Mouse (Mus musculus): ENCODE measurements around the gene Olfr1246. TPM values are rescaled to one million over a fixed set of nuclear protein-coding genes. Genes with fewer than 3 reads are reported as not detected.

Olfr1246 gene
- total and polyA plus RNA-seq, 2 experiments from 2014 or later = not detected

- H3K4me3 ChIP-seq (ENCODE audit: low read depth, low read length) = no peak overlapping the region
- no peak overlapping the region for H3K27ac ChIP-seq (ENCODE audit: low read depth)
- no peaks in the 10 kb centered on the region for H3K27me3 ChIP-seq (ENCODE audit: control insufficient read depth, insufficient read depth, low read length)
- TF ChIP-seq EP300 (IDR thresholded peaks at IDR 0.05; ENCODE audit: low read depth) (no peak), CTCF (IDR thresholded peaks at IDR 0.05; ENCODE audit: low read depth) (no peak; the same call in 1 of the 2 replicates)
- no peaks in the 10 kb centered on the region for H3K36me3 ChIP-seq (replicated peaks; ENCODE audit: control insufficient read depth, insufficient read depth, low read length)
- DNase-seq (ENCODE audit: low spot score) (no peak), ATAC-seq (ENCODE audit: insufficient read depth, low read depth) (no peak)
- H3K4me1 ChIP-seq (ENCODE audit: control insufficient read depth, insufficient read depth) = no peaks in the 10 kb centered on the region
- H3K4me2 ChIP-seq (ENCODE audit: low read depth, low read length) = no peak overlapping the region
- H3K9ac ChIP-seq (replicated peaks; ENCODE audit: low read depth, low read length) = no peak overlapping the region
- WGBS = 32% methylated on average over 2 of the region's 2 CpGs
- no peaks in the 10 kb centered on the region for H3K9me3 ChIP-seq (replicated peaks; ENCODE audit: control insufficient read depth, low read length)
These were observed 48.4 kb downstream of the Olfr1246 start for GRCm38 (mm10) chr2:89544516-89544915.

- no peak for ATAC-seq (ENCODE audit: insufficient read depth, low read depth)
- H3K4me3 ChIP-seq (ENCODE audit: low read depth, low read length) = no peak overlapping the region
- TF ChIP-seq CTCF (IDR thresholded peaks at IDR 0.05; ENCODE audit: low read depth) (no peak), EP300 (IDR thresholded peaks at IDR 0.05; ENCODE audit: low read depth) (no peak)
These were observed 53.0 kb downstream of the Olfr1246 start for GRCm38 (mm10) chr2:89539923-89540322.

More at GRCm38 (mm10) chr2:89539923-89540322, 53.0 kb downstream of the Olfr1246 start:
- Histone ChIP-seq H3K9me3 (replicated peaks; ENCODE audit: control insufficient read depth, low read length) (no peaks in the 10 kb centered on the region), H3K27me3 (ENCODE audit: control insufficient read depth, insufficient read depth, low read length) (no peaks in the 10 kb centered on the region), H3K4me2 (ENCODE audit: low read depth, low read length) (no peak overlapping the region), H3K27ac (ENCODE audit: low read depth) (no peak overlapping the region), H3K9ac (replicated peaks; ENCODE audit: low read depth, low read length) (no peak overlapping the region), H3K36me3 (replicated peaks; ENCODE audit: control insufficient read depth, insufficient read depth, low read length) (no peaks in the 10 kb centered on the region), H3K4me1 (ENCODE audit: control insufficient read depth, insufficient read depth) (no peaks in the 10 kb centered on the region)
- WGBS = 33% methylated on average over 1 of the region's 1 CpGs
- no peak for DNase-seq (ENCODE audit: low spot score)

Other genes starting within 250 kb of the Olfr1246 start
- not detected in 2 replicates for gene Olfr1234, start 228.3 kb downstream of the Olfr1246 start, total RNA-seq (2014; rRNA removed; ENCODE audit: low replicate concordance)
- gene Olfr1234, start 228.3 kb downstream of the Olfr1246 start, polyA plus RNA-seq (2015; fragmentation: Nextera tagmentation; extraction: Ambion mirVana) = not detected in 2 replicates
- not detected in 2 replicates for gene Olfr1238, start 183.5 kb downstream of the Olfr1246 start, total RNA-seq (2014; rRNA removed; ENCODE audit: low replicate concordance)
- not detected in 2 replicates for gene Olfr1238, start 183.5 kb downstream of the Olfr1246 start, polyA plus RNA-seq (2015; fragmentation: Nextera tagmentation; extraction: Ambion mirVana)
- gene Olfr1239, start 172.8 kb downstream of the Olfr1246 start, total RNA-seq (2014; rRNA removed; ENCODE audit: low replicate concordance) = not detected in 2 replicates
- not detected in 2 replicates for gene Olfr1239, start 172.8 kb downstream of the Olfr1246 start, polyA plus RNA-seq (2015; fragmentation: Nextera tagmentation; extraction: Ambion mirVana)
- gene Olfr1240, start 150.2 kb downstream of the Olfr1246 start, total RNA-seq (2014; rRNA removed; ENCODE audit: low replicate concordance) = not detected in 2 replicates
- not detected in 2 replicates for gene Olfr1240, start 150.2 kb downstream of the Olfr1246 start, polyA plus RNA-seq (2015; fragmentation: Nextera tagmentation; extraction: Ambion mirVana)
- not detected in 2 replicates for gene Olfr1241, start 106.0 kb downstream of the Olfr1246 start, total RNA-seq (2014; rRNA removed; ENCODE audit: low replicate concordance)
- gene Olfr1241, start 106.0 kb downstream of the Olfr1246 start, polyA plus RNA-seq (2015; fragmentation: Nextera tagmentation; extraction: Ambion mirVana) = not detected in 2 replicates
- not detected in 2 replicates for gene Olfr1242, start 94.8 kb downstream of the Olfr1246 start, total RNA-seq (2014; rRNA removed; ENCODE audit: low replicate concordance)
- gene Olfr1242, start 94.8 kb downstream of the Olfr1246 start, polyA plus RNA-seq (2015; fragmentation: Nextera tagmentation; extraction: Ambion mirVana) = not detected in 2 replicates
- not detected in 2 replicates for gene Olfr1243, start 61.7 kb downstream of the Olfr1246 start, total RNA-seq (2014; rRNA removed; ENCODE audit: low replicate concordance)
- gene Olfr1243, start 61.7 kb downstream of the Olfr1246 start, polyA plus RNA-seq (2015; fragmentation: Nextera tagmentation; extraction: Ambion mirVana) = not detected in 2 replicates
- gene Olfr1245, start 14.7 kb downstream of the Olfr1246 start, total RNA-seq (2014; rRNA removed; ENCODE audit: low replicate concordance) = not detected in 2 replicates
- not detected in 2 replicates for gene Olfr1245, start 14.7 kb downstream of the Olfr1246 start, polyA plus RNA-seq (2015; fragmentation: Nextera tagmentation; extraction: Ambion mirVana)
- gene Olfr1247, start 21.0 kb upstream of the Olfr1246 start, total RNA-seq (2014; rRNA removed; ENCODE audit: low replicate concordance) = not detected in 2 replicates
- gene Olfr1247, start 21.0 kb upstream of the Olfr1246 start, polyA plus RNA-seq (2015; fragmentation: Nextera tagmentation; extraction: Ambion mirVana) = not detected in 2 replicates
- gene Olfr1248, start 25.1 kb upstream of the Olfr1246 start, total RNA-seq (2014; rRNA removed; ENCODE audit: low replicate concordance) = not detected in 2 replicates
- not detected in 2 replicates for gene Olfr1248, start 25.1 kb upstream of the Olfr1246 start, polyA plus RNA-seq (2015; fragmentation: Nextera tagmentation; extraction: Ambion mirVana)
- gene Olfr1249, start 41.8 kb upstream of the Olfr1246 start, total RNA-seq (2014; rRNA removed; ENCODE audit: low replicate concordance) = not detected in 2 replicates
- not detected in 2 replicates for gene Olfr1249, start 41.8 kb upstream of the Olfr1246 start, polyA plus RNA-seq (2015; fragmentation: Nextera tagmentation; extraction: Ambion mirVana)
- gene Olfr1250, start 68.3 kb upstream of the Olfr1246 start, total RNA-seq (2014; rRNA removed; ENCODE audit: low replicate concordance) = not detected in 2 replicates
- gene Olfr1250, start 68.3 kb upstream of the Olfr1246 start, polyA plus RNA-seq (2015; fragmentation: Nextera tagmentation; extraction: Ambion mirVana) = not detected in 2 replicates
- gene Olfr1251, start 78.8 kb upstream of the Olfr1246 start, total RNA-seq (2014; rRNA removed; ENCODE audit: low replicate concordance) = not detected in 2 replicates
- not detected in 2 replicates for gene Olfr1251, start 78.8 kb upstream of the Olfr1246 start, polyA plus RNA-seq (2015; fragmentation: Nextera tagmentation; extraction: Ambion mirVana)
- gene Olfr1252, start 131.9 kb upstream of the Olfr1246 start, total RNA-seq (2014; rRNA removed; ENCODE audit: low replicate concordance) = not detected in 2 replicates
- gene Olfr1252, start 131.9 kb upstream of the Olfr1246 start, polyA plus RNA-seq (2015; fragmentation: Nextera tagmentation; extraction: Ambion mirVana) = not detected in 2 replicates
- gene Olfr1253, start 163.9 kb upstream of the Olfr1246 start, total RNA-seq (2014; rRNA removed; ENCODE audit: low replicate concordance) = not detected in 2 replicates
- gene Olfr1253, start 163.9 kb upstream of the Olfr1246 start, polyA plus RNA-seq (2015; fragmentation: Nextera tagmentation; extraction: Ambion mirVana) = not detected in 2 replicates
- not detected in 2 replicates for gene Olfr1254, start 200.5 kb upstream of the Olfr1246 start, total RNA-seq (2014; rRNA removed; ENCODE audit: low replicate concordance)
- not detected in 2 replicates for gene Olfr1254, start 200.5 kb upstream of the Olfr1246 start, polyA plus RNA-seq (2015; fragmentation: Nextera tagmentation; extraction: Ambion mirVana)
- not detected in 2 replicates for gene Olfr1255, start 218.9 kb upstream of the Olfr1246 start, total RNA-seq (2014; rRNA removed; ENCODE audit: low replicate concordance)
- not detected in 2 replicates for gene Olfr1255, start 218.9 kb upstream of the Olfr1246 start, polyA plus RNA-seq (2015; fragmentation: Nextera tagmentation; extraction: Ambion mirVana)
- not detected in 2 replicates for gene Olfr1256, start 248.4 kb upstream of the Olfr1246 start, total RNA-seq (2014; rRNA removed; ENCODE audit: low replicate concordance)
- gene Olfr1256, start 248.4 kb upstream of the Olfr1246 start, polyA plus RNA-seq (2015; fragmentation: Nextera tagmentation; extraction: Ambion mirVana) = not detected in 2 replicates